Mouse (Mus musculus) urinary bladder, postnatal 10 days (tissue): ENCODE data around the gene Cobl.

Experiments used
- DNase-seq: peaks from one replicate; pipeline ENCODE4 v3.0.0; 2022; ENCODE audit warnings: low spot score

The Cobl gene

GRCm38 (mm10) chr11:12464181-12465162 is at the start of gene Cobl:
Cobl (minus strand) TSS chr11:12464960.
- no peak for DNase-seq

- DNase-seq: no peak
Observed at GRCm38 (mm10) chr11:12513796-12514195, 49.0 kb upstream of the Cobl start.

- DNase-seq: no peak
Observed at GRCm38 (mm10) chr11:12506371-12506890, 41.7 kb upstream of the Cobl start.

- DNase-seq: no peak
Observed at GRCm38 (mm10) chr11:12503756-12504155, 39.0 kb upstream of the Cobl start.

GRCm38 (mm10) chr11:12501721-12502120 is 37.0 kb upstream of the Cobl start:
- DNase-seq: no peak

- DNase-seq: no peak
Observed at GRCm38 (mm10) chr11:12493791-12494190, 29.0 kb upstream of the Cobl start.

- DNase-seq: no peak
Observed at GRCm38 (mm10) chr11:12479856-12480403, 15.2 kb upstream of the Cobl start.

- no peak for DNase-seq
Observed at GRCm38 (mm10) chr11:12474299-12474935, 9.7 kb upstream of the Cobl start.

GRCm38 (mm10) chr11:12473625-12474298 is 9.0 kb upstream of the Cobl start:
- no peak for DNase-seq

- no peak for DNase-seq
Observed at GRCm38 (mm10) chr11:12469638-12470037, 4.9 kb upstream of the Cobl start.

- DNase-seq: no peak
Observed at GRCm38 (mm10) chr11:12468661-12469060, 3.9 kb upstream of the Cobl start.

- no peak for DNase-seq
Observed at GRCm38 (mm10) chr11:12467836-12468235, 3.1 kb upstream of the Cobl start.

GRCm38 (mm10) chr11:12467217-12467616 is 2.5 kb upstream of the Cobl start:
- DNase-seq: no peak

GRCm38 (mm10) chr11:12466606-12467005 is 1.8 kb upstream of the Cobl start:
- no peak for DNase-seq

- DNase-seq: no peak
Observed at GRCm38 (mm10) chr11:12465229-12465628, 469 bp upstream of the Cobl start.

GRCm38 (mm10) chr11:12463615-12464170 is 1.1 kb downstream of the Cobl start:
- DNase-seq: no peak

GRCm38 (mm10) chr11:12459781-12460581 is 4.8 kb downstream of the Cobl start:
- no peak for DNase-seq

- no peak for DNase-seq
Observed at GRCm38 (mm10) chr11:12458814-12459213, 5.9 kb downstream of the Cobl start.

- no peak for DNase-seq
Observed at GRCm38 (mm10) chr11:12458392-12458791, 6.4 kb downstream of the Cobl start.

GRCm38 (mm10) chr11:12448101-12448500 is 16.7 kb downstream of the Cobl start:
- no peak for DNase-seq

- no peak for DNase-seq
Observed at GRCm38 (mm10) chr11:12445222-12445621, 19.5 kb downstream of the Cobl start.
